Mouse (Mus musculus): ENCODE data around the gene Gm42878. TPM values are rescaled to one million over a fixed set of nuclear protein-coding genes. Genes with fewer than 3 reads are reported as not detected.
A peak's percentile ranks its signal among the peaks of the same experiment; 100 is the strongest.

Gm42878 gene
- not detected in 2 replicates for polyA plus RNA-seq (2016; fragmentation: Nextera tagmentation; extraction: Ambion mirVana)

DNA sequence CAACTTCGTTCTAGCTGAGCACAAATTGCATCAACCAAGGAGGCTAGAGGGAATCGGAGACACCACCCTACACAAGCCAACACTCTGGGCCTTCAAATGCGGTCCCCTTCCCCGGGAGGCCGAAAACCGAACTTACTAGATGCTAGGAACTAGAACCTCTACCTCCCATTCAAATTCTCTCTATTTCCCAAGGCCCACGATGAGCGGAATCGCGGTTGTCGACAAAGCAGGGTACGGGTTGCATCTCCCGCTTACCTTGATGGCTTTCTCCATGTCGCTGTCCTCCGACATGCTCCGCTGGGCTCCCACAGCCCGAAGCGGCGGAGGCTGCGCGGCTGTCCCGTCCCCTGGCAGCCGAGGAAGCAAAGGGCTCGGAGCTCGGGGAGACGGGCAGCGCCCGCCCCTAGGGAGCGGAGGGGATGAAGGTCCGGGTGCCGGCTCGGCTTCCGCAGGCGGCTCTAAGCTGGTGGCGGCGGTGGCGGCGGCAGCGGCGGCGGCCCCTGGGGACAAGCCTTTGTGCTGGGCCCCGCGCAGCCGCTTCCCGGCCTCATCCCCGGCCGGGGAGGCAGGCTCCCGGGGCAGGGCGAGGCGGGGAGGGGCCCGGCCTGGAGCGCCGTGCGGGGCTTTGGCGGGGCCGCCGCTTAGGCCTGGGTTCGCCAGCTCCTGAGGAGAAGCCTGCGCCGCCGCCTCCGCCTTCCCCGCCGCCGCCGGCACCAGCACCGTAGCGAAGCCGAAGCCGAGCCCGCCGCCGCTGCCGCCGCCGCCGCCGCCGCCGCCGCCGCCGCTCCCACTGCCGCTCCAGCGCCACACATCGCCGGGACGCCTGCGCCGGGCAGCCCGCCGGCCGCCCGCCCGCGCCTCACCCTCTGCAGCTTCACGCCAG lies at the start of gene Gm42878, which contains the start of gene Adam1a:
Gm42878 (minus strand) TSS at position 573 of the 883 bp plus-strand sequence.
Adam1a (minus strand) TSS at position 573 of the 883 bp plus-strand sequence.
- Histone ChIP-seq H3K27me3 (no peaks in the 10 kb centered on the region), H3K9ac (peak within 1 kb of the TSS; percentile 99), H3K9me3 (replicated peaks) (no peaks in the 10 kb centered on the region), H3K4me1 (peaks cover 29% of the 10 kb centered on the region), H3K4me3 (peak within 1 kb of the TSS; percentile 100), H3K4me2 (replicated peaks) (peak within 1 kb of the TSS; percentile 93), H3K27ac (peak within 1 kb of the TSS; percentile 97), H3K36me3 (no peaks in the 10 kb centered on the region)
- under 1% methylated on average over 64 of the region's 97 CpGs for WGBS
- ATAC-seq (ENCODE audit: low FRiP score): peak; percentile 70

GRCm38 (mm10) chr5:121594714-121595313 lies 49.5 kb upstream of the Gm42878 start:
- no peak overlapping the region for H3K9ac ChIP-seq
- H3K4me1 ChIP-seq: peaks cover 19% of the 10 kb centered on the region
- peaks cover 5% of the 10 kb centered on the region; the same call in 1 of the 2 replicates for H3K27me3 ChIP-seq
- no peaks in the 10 kb centered on the region for H3K36me3 ChIP-seq
- H3K4me3 ChIP-seq: no peak overlapping the region
- H3K27ac ChIP-seq: no peak overlapping the region
- peak overlapping the region; percentile 95; the same call in 1 of the 2 replicates for H3K4me2 ChIP-seq (replicated peaks)
- no peaks in the 10 kb centered on the region for H3K9me3 ChIP-seq (replicated peaks)
- 91% methylated on average over 6 of the region's 6 CpGs for WGBS
- no peak for ATAC-seq (ENCODE audit: low FRiP score)

DNA sequence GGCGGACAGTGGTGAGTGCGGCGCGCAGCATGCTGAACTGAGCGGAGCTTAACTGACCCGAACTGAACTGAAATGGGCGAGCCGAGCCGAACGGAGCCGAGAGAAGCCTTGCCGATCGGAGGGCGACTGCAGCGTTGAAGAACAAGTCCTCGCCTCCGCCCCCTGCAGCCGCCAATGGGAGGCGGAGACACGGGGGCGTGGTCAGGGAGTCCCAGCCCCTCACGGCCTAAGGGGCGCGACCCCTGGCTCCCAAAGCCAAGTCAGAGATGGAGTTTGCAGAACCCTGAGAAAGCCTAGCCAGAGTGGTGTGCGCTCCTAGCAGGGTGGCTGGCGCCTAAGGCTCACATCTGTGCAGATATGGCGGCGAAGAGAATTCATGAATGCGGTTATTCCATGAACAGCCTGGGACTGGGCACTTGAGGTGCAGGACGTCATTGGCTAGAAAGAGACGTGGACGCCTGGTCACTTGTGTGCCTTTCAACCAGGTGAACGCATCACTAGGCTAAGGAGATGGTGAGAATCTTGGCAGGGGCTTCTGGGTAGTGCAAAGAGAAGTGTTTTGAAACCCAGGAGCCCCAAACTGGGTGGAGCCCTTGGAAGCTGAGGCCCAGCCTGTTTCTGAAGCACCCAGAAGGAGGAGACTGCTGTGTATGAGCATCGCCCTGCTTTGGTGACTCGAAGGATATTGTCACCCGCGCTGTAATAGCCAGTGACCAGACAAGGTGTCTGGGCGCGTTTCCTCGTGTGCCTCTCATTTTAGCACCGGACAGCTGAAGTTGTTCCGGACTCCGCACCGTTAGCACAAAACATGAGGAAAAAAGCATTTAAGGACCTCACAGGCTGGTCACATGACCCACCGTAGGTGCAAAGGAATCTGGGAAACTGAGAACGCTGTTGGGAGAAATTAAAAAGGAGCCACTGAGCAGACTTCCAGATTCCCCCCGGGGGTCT lies 48.4 kb upstream of the Gm42878 start, which contains the start of gene Aldh2:
Aldh2 (minus strand) TSS at position 374 of the 951 bp plus-strand sequence.
- H3K4me3 ChIP-seq: peak within 1 kb of the TSS; percentile 70
- 4% methylated on average over 47 of the region's 47 CpGs for WGBS
- H3K27ac ChIP-seq: peak within 1 kb of the TSS; percentile 74

GRCm38 (mm10) chr5:121592816-121593407 lies 47.6 kb upstream of the Gm42878 start:
- H3K9me3 ChIP-seq (replicated peaks): no peaks in the 10 kb centered on the region
- H3K36me3 ChIP-seq: no peaks in the 10 kb centered on the region
- peaks cover 5% of the 10 kb centered on the region; the same call in 1 of the 2 replicates for H3K27me3 ChIP-seq
- peak overlapping the region; percentile 95 for H3K4me2 ChIP-seq (replicated peaks)
- 0 out of 2 replicates have a peak overlapping the region, but pooled peaks have one; percentile 74 for H3K27ac ChIP-seq
- peak; percentile 46 for ATAC-seq (ENCODE audit: low FRiP score)
- peak overlapping the region; percentile 74 for H3K9ac ChIP-seq
- WGBS: 4% methylated on average over 33 of the region's 33 CpGs
- peak overlapping the region; percentile 70 for H3K4me3 ChIP-seq
- H3K4me1 ChIP-seq: peaks cover 19% of the 10 kb centered on the region

More for the DNA sequence above, 48.4 kb upstream of the Gm42878 start, which contains the start of gene Aldh2:
- H3K4me1 ChIP-seq: peaks cover 19% of the 10 kb centered on the region
- H3K27me3 ChIP-seq: peaks cover 5% of the 10 kb centered on the region; the same call in 1 of the 2 replicates
- peak; percentile 85 for ATAC-seq (ENCODE audit: low FRiP score)
- no peaks in the 10 kb centered on the region for H3K36me3 ChIP-seq
- H3K9me3 ChIP-seq (replicated peaks): no peaks in the 10 kb centered on the region
- H3K9ac ChIP-seq: peak within 1 kb of the TSS; percentile 74
- peak within 1 kb of the TSS; percentile 95 for H3K4me2 ChIP-seq (replicated peaks)

DNA sequence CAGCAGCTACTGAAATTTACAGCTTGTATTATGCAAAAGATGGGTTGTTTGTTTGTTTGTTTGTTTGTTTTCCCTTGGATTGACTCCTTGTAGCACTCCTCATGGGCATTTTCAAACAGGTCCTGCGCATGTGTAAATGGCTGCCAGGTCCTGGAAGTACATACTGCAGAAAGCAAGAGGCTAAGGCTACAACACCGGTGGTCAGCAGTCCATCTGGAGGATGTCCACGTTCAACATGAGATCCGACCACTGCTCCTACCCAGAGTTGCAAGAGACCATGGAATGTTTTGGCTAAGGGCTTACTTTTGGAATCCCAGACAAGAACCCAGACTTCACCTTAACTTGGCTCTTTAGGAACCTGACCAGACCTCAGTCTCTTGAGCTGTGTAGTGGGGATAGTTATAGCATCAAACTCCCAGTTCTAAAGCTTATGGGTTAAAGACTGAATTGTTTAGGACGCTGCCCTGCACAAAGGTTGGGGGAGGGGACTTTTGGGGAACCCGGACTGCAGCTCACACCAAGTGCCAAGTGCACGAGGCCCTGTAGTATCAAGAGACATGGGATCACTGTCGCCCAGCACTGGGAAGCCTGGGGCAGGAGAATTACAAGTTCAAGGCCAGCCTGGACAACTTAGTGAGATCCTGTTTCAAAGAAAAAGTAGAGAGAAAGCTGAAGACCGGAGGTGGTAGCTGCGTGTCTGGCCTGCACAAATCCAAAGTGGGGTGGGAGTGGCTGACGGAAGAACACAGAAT lies 47.0 kb upstream of the Gm42878 start:
- no peak for ATAC-seq (ENCODE audit: low FRiP score)
- no peak overlapping the region for H3K27ac ChIP-seq
- H3K4me1 ChIP-seq: peaks cover 19% of the 10 kb centered on the region
- no peak overlapping the region; the same call in 1 of the 2 replicates for H3K4me3 ChIP-seq
- H3K36me3 ChIP-seq: no peaks in the 10 kb centered on the region
- 69% methylated on average over 11 of the region's 11 CpGs for WGBS
- peak overlapping the region; percentile 95 for H3K4me2 ChIP-seq (replicated peaks)
- peaks cover 5% of the 10 kb centered on the region; the same call in 1 of the 2 replicates for H3K27me3 ChIP-seq
- no peaks in the 10 kb centered on the region for H3K9me3 ChIP-seq (replicated peaks)
- no peak overlapping the region for H3K9ac ChIP-seq

DNA sequence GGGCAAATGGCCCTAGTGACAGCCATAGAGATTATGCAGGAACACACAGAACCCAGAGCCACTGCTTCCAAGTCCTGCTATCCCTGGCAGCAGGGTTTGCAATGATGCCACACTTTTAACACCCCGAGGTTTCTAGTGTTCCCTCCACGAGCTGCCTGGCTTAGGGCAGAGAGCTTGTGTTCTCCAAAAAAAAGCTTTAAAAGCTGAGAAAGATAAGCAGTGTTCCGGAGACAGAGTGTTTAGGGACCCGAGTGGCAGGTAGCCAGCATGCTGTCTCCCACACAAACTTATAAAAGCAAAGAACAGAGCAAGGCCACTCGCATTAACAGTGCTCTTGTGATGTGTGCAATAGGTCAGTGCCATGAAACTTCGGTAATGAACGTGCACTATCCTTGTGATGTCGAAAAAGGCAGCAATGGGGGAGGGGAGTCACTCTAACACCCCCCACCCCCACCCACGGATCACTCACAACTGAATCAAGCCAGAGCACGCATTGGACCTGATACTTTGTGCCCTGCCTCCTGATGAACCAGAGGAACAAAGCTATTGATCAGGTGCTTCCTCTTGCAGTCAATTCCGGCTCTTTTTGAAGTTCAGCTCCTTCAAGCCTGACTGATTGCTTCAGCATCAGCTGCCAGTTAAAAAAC lies 46.3 kb upstream of the Gm42878 start:
- Histone ChIP-seq H3K4me2 (replicated peaks) (0 out of 2 replicates have a peak overlapping the region, but pooled peaks have one; percentile 95), H3K27ac (no peak overlapping the region), H3K9me3 (replicated peaks) (no peaks in the 10 kb centered on the region), H3K4me3 (no peak overlapping the region), H3K36me3 (no peaks in the 10 kb centered on the region), H3K4me1 (peaks cover 20% of the 10 kb centered on the region), H3K27me3 (peaks cover 2% of the 10 kb centered on the region; the same call in 1 of the 2 replicates), H3K9ac (no peak overlapping the region)
- no peak for ATAC-seq (ENCODE audit: low FRiP score)
- WGBS: 82% methylated on average over 11 of the region's 11 CpGs

- no peak overlapping the region for H3K4me2 ChIP-seq (replicated peaks)
- no peaks in the 10 kb centered on the region for H3K9me3 ChIP-seq (replicated peaks)
- no peak overlapping the region for H3K4me3 ChIP-seq
- no peak overlapping the region for H3K9ac ChIP-seq
- no peaks in the 10 kb centered on the region for H3K36me3 ChIP-seq
- WGBS: 84% methylated on average over 6 of the region's 6 CpGs
- no peak overlapping the region for H3K27ac ChIP-seq
- H3K4me1 ChIP-seq: peaks cover 22% of the 10 kb centered on the region
- ATAC-seq (ENCODE audit: low FRiP score): no peak
- no peaks in the 10 kb centered on the region for H3K27me3 ChIP-seq
Measured at GRCm38 (mm10) chr5:121589928-121590327, 44.6 kb upstream of the Gm42878 start.

- Histone ChIP-seq H3K9me3 (replicated peaks) (no peaks in the 10 kb centered on the region), H3K27me3 (no peaks in the 10 kb centered on the region), H3K36me3 (no peaks in the 10 kb centered on the region), H3K4me3 (no peak overlapping the region), H3K9ac (no peak overlapping the region), H3K27ac (no peak overlapping the region), H3K4me1 (0 out of 2 replicates have a peak, but pooled peaks cover 5% of the 10 kb centered on the region), H3K4me2 (replicated peaks) (no peak overlapping the region)
- WGBS: 78% methylated on average over 6 of the region's 6 CpGs
- ATAC-seq (ENCODE audit: low FRiP score): no peak
Measured at GRCm38 (mm10) chr5:121586400-121587039, 41.2 kb upstream of the Gm42878 start.

DNA sequence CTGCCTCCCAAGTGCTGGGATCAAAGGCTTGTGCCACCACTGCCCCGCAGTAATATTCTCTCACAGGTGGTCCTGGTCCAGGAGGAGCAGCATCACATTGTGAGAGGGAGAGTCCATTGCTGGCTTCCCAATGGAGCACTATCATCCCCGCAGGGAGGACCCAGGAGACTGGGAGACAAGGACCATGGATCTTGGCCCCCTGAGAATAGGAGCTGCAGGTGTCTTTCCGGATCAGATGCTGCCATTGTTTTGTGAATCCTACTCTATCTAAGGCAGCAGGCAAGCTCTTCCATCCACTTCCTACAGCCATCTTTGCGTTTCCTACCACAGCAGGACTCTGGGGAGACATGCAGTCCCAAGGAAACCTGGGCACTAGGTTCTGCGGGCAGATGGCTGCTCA lies 40.4 kb upstream of the Gm42878 start:
- H3K4me2 ChIP-seq (replicated peaks): no peak overlapping the region
- WGBS: 80% methylated on average over 5 of the region's 5 CpGs
- no peak for ATAC-seq (ENCODE audit: low FRiP score)

GRCm38 (mm10) chr5:121585005-121585404 lies 39.7 kb upstream of the Gm42878 start:
- Histone ChIP-seq H3K27me3 (no peaks in the 10 kb centered on the region), H3K4me2 (replicated peaks) (no peak overlapping the region), H3K27ac (no peak overlapping the region), H3K9me3 (replicated peaks) (no peaks in the 10 kb centered on the region), H3K9ac (no peak overlapping the region), H3K4me3 (no peak overlapping the region), H3K36me3 (0 out of 2 replicates have a peak, but pooled peaks cover under 1% of the 10 kb centered on the region), H3K4me1 (0 out of 2 replicates have a peak, but pooled peaks cover 5% of the 10 kb centered on the region)
- ATAC-seq (ENCODE audit: low FRiP score): no peak
- 94% methylated on average over 10 of the region's 10 CpGs for WGBS

More for the DNA sequence above, 40.4 kb upstream of the Gm42878 start:
- H3K27me3 ChIP-seq: no peaks in the 10 kb centered on the region
- no peak overlapping the region for H3K4me3 ChIP-seq
- 0 out of 2 replicates have a peak, but pooled peaks cover 5% of the 10 kb centered on the region for H3K4me1 ChIP-seq
- H3K27ac ChIP-seq: no peak overlapping the region
- no peak overlapping the region for H3K9ac ChIP-seq
- no peaks in the 10 kb centered on the region for H3K36me3 ChIP-seq
- H3K9me3 ChIP-seq (replicated peaks): no peaks in the 10 kb centered on the region

Measured in hindbrain, embryonic 12.5 days (tissue).